Mouse (Mus musculus) megakaryocyte, embryonic 14.5 days (primary cell): Measurements from ENCODE around the gene Dtx3.

Source experiments
- FLI1 ChIP-seq: IDR thresholded peaks from 2 replicates; pipeline ENCODE4 v1.6.1; 2012; ENCODE audit warnings: low read length, inconsistent platforms, mixed read lengths
- GATA1 ChIP-seq: IDR thresholded peaks from 3 replicates; pipeline ENCODE4 v1.6.1; 2012; ENCODE audit warnings: mixed read lengths, low read length, inconsistent platforms, borderline replicate concordance

- TF ChIP-seq GATA1 (no peak), FLI1 (no peak)
These were observed 35.2 kb upstream of the Dtx3 start for GRCm38 (mm10) chr10:127230693-127231092.
